Mouse (Mus musculus): ENCODE data around the gene Gpr179.

DNA sequence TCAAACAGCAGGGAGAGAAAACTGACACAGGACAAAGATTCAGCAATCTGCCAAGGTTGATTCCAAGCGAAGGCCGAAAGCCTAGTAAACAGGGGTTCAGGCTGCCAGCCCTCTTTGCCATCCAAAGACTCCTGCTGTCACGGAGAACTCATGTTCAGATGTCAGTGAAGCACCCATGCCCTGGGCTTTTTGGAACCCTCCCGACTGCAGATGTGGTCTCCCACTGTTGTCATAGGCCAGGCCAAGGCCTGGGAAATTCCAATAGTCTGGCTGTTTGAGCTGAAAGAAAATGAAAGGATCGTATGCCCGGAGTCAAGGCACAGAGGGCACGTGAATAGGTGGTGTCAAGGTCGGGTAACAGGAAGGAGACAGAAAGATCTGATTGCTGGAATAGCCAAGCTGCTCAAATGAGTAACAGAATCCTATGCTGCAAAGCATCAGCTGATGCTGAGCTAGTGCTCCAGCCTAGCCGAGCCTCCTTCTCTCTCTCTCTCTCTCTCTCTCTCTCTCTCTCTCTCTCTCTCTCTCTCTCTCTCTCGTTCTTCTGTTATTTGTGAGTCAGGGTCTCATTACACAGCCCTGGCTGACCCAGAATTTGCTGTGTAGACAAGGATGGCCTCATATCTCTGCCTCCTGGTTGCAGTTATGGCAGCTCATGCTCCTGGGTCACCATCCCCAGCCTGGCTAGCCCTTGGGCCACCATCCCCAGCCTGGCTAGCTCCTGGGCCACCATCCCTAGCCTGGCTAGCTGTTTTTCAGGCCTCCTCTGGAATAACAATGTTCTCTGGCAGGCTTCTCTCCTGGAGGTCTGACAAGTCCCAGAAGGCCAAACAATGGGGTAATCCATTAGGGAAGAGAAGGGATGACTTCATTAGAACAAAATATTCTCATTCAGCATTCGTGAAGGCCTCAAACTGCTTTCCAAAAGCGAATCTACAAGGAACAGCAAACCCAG is 62.3 kb downstream of the Gpr179 start:
- no peak for TF ChIP-seq CTCF (IDR thresholded peaks at IDR 0.05; ENCODE audit: insufficient read depth, low read depth, low read length)
- TF ChIP-seq POLR2A (IDR thresholded peaks at IDR 0.05; ENCODE audit: insufficient read depth, low read depth, low read length): no peak

All from olfactory bulb, adult 2 months (tissue).